ENCODE assay signal across 9 mouse cellular contexts in the genomic region with DNA sequence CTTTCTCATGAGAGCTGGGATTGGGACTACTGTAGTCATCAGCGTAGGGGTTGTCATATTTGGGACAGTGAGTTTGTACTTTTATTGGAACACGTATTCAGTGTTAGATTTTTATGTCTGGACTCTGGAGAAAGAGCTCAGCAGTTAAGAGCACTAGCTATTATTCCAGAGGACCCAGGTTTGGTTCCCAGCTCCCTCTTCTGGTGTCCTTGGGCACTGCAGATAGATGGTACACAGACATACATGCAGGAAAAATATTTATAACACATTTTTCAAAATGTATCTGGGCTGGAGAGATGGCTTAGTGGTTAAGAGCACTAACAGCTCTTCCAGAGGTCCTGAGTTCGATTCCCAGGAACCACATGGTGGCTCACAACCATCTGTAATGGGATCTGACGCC. TPM values are rescaled to one million over a fixed set of nuclear protein-coding genes. Genes with fewer than 3 reads are reported as not detected.
A peak's percentile ranks its signal among the peaks of the same experiment; 100 is the strongest.
DNase-seq lines count a peak whose midpoint lies in the region; TF ChIP-seq lines count a peak whose summit lies in the region.
"Had no signal": no experiment of that assay in that cellular context is flagged by ENCODE, and none has a peak within 500 bp of the region (broad histone marks: within the 10 kb centered on the region; RNA-seq: fewer than 3 reads in every experiment).

No protein-coding gene starts in this region.

- no peaks in the 10 kb centered on the region for H3K9me3 ChIP-seq in midbrain, embryonic 10.5 days (replicated peaks)
- H3K9me3 ChIP-seq: heart, embryonic 12.5 days had no signal

- DNase-seq in adrenal gland, postnatal 10 days: peak; percentile 62
- DNase-seq in adrenal gland, postnatal 4 days (ENCODE audit: low spot score in 2 of 2): no peak
- DNase-seq in layer of hippocampus, adult 2 months (ENCODE audit: low spot score in 2 of 2): no peak
- DNase-seq in layer of hippocampus, adult 9-10 months (ENCODE audit: low spot score): no peak
- peak; percentile 63 for DNase-seq in NIH3T3 (ENCODE audit: low read depth)
- DNase-seq in lung, postnatal 10 days: peak; percentile 67
- DNase-seq in midbrain, embryonic 10.5 days (ENCODE audit: low spot score): no peak
- DNase-seq in layer of hippocampus, adult 11-12 months (ENCODE audit: low spot score): no peak

- no peaks in the 10 kb centered on the region for H3K27me3 ChIP-seq in midbrain, embryonic 10.5 days (ENCODE audit: low read depth, poor library complexity, severe bottlenecking)
- H3K27me3 ChIP-seq: heart, embryonic 12.5 days had no signal

- no peak overlapping the region for H3K27ac ChIP-seq in layer of hippocampus, adult 2 months
- H3K27ac ChIP-seq in midbrain, embryonic 10.5 days (replicated peaks): no peak overlapping the region

- peak; percentile 75 for TF ChIP-seq CTCF in layer of hippocampus, adult 2 months (conservative IDR thresholded peaks at IDR 0.05)

- no peak overlapping the region for H3K4me3 ChIP-seq in layer of hippocampus, adult 2 months
- no peak overlapping the region for H3K4me3 ChIP-seq in midbrain, embryonic 10.5 days
- H3K4me3 ChIP-seq: heart, embryonic 12.5 days had no signal

- H3K36me3 ChIP-seq in midbrain, embryonic 10.5 days: peaks cover 22% of the 10 kb centered on the region

- peaks cover 29% of the 10 kb centered on the region for H3K4me1 ChIP-seq in midbrain, embryonic 10.5 days

- 94% methylated on average over 4 of the region's 4 CpGs for WGBS in midbrain, embryonic 10.5 days

RNA-seq across cellular contexts. Expression of a gene that starts 28.3 kb away (rescaled TPM):
- 100 to 1,000 TPM; 323 to 342 TPM for total RNA-seq in adrenal gland, postnatal 10 days (2021)
- total RNA-seq in adrenal gland, postnatal 4 days (2021): 100 to 1,000 TPM; 343 to 361 TPM
- 100 to 1,000 TPM; 374 to 416 TPM for total RNA-seq in layer of hippocampus, adult 2 months (2021)
- 330 and 349 TPM in 2 replicates for polyA plus RNA-seq in midbrain, embryonic 10.5 days (2016; fragmentation: Nextera tagmentation; extraction: Ambion mirVana)

Comparison
In these comparisons a context has a peak if more than half of its experiments do, and no peak if none do; other contexts are left out.
1. DNase-seq: peak in adrenal gland, postnatal 10 days (single experiment), NIH3T3 (single experiment) and lung, postnatal 10 days (single experiment); none in adrenal gland, postnatal 4 days (0 of 2), layer of hippocampus, adult 2 months (0 of 2), layer of hippocampus, adult 9-10 months (single experiment), midbrain, embryonic 10.5 days (single experiment) and layer of hippocampus, adult 11-12 months (single experiment).